Mouse (Mus musculus): ENCODE measurements around the gene Sergef.

GRCm38 (mm10) chr7:46548124-46548523 lies 91.5 kb downstream of the Sergef start:
- TF ChIP-seq CTCF (IDR thresholded peaks at IDR 0.05; ENCODE audit: low read depth, low read length) (no peak), GATA1 (IDR thresholded peaks at IDR 0.05; ENCODE audit: borderline replicate concordance, low read length) (no peak), TAL1 (conservative IDR thresholded peaks at IDR 0.05; ENCODE audit: low read depth, low read length) (no peak), POLR2AphosphoS5 (IDR thresholded peaks at IDR 0.05; ENCODE audit: insufficient replicate concordance, low read depth, low read length) (no peak)

Data from G1E (cell line).